9 mouse cellular contexts compared by ENCODE assay signal in genomic region chr12:111122332-111122852, GRCm38 (mm10). TPM values are rescaled to one million over a fixed set of nuclear protein-coding genes. Genes with fewer than 3 reads are reported as not detected.
DNase-seq lines count a peak whose midpoint lies in the region; TF ChIP-seq lines count a peak whose summit lies in the region.
"Had no signal": no experiment of that assay in that cellular context is flagged by ENCODE, and none has a peak within 500 bp of the region (broad histone marks: within the 10 kb centered on the region; RNA-seq: fewer than 3 reads in every experiment).

No protein-coding gene starts in this region.

- H3K4me3 ChIP-seq in layer of hippocampus, adult 2 months = no peak overlapping the region
- no peak overlapping the region for H3K4me3 ChIP-seq in MEL (ENCODE audit: control insufficient read depth in 1 of 2, insufficient read depth in 1 of 2, low read depth in 2 of 2, low read length in 2 of 2)
- H3K4me3 ChIP-seq in cortical plate, adult 2 months (ENCODE audit: insufficient read depth, low read length) = no peak overlapping the region
- H3K4me3 ChIP-seq in heart, embryonic 10.5 days = no peak overlapping the region
- H3K4me3 ChIP-seq: midbrain, embryonic 12.5 days had no signal

- H3K27ac ChIP-seq in layer of hippocampus, adult 2 months = no peak overlapping the region
- H3K27ac ChIP-seq in MEL (ENCODE audit: control insufficient read depth, low read depth, low read length) = no peak overlapping the region
- no peak overlapping the region for H3K27ac ChIP-seq in cortical plate, adult 2 months (ENCODE audit: insufficient read depth, low read length)
- no peak overlapping the region for H3K27ac ChIP-seq in heart, embryonic 10.5 days
- H3K27ac ChIP-seq: midbrain, embryonic 12.5 days had no signal

- TF ChIP-seq POLR2A in MEL (IDR thresholded peaks at IDR 0.05; ENCODE audit: control insufficient read depth in 1 of 2, insufficient read depth in 1 of 2, low read depth in 1 of 2, low read length in 2 of 2, poor library complexity in 1 of 2) = no peak
- TF ChIP-seq POLR2A in cortical plate, adult 2 months (IDR thresholded peaks at IDR 0.05; ENCODE audit: extremely low read depth, insufficient read depth, low read length) = no peak

- H3K79me2 ChIP-seq in MEL (ENCODE audit: control insufficient read depth, insufficient read depth, low read length, poor library complexity) = no peaks in the 10 kb centered on the region

- TF ChIP-seq CTCF in layer of hippocampus, adult 2 months (conservative IDR thresholded peaks at IDR 0.05) = peak; percentile 74
- TF ChIP-seq CTCF in MEL (IDR thresholded peaks at IDR 0.05 in 2 of 3, conservative IDR thresholded peaks at IDR 0.05 in 1 of 3; ENCODE audit: control insufficient read depth in 1 of 3, insufficient read depth in 1 of 3, low read depth in 2 of 3, low read length in 3 of 3, poor library complexity in 1 of 3, severe bottlenecking in 1 of 3) = peak; percentile 71 to 100 (median 89)
- TF ChIP-seq CTCF in cortical plate, adult 2 months (IDR thresholded peaks at IDR 0.05; ENCODE audit: extremely low read depth, insufficient read depth, low read length) = peak; percentile 31; the same call in 1 of the 2 replicates

- no peak for TF ChIP-seq EP300 in MEL (IDR thresholded peaks at IDR 0.05; ENCODE audit: low read depth in 1 of 2, low read length in 2 of 2)

- H3K4me1 ChIP-seq in MEL (ENCODE audit: control insufficient read depth in 1 of 2, insufficient read depth in 2 of 2, low read length in 2 of 2) = no peaks in the 10 kb centered on the region
- H3K4me1 ChIP-seq in cortical plate, adult 2 months (ENCODE audit: control insufficient read depth, insufficient read depth, low read length) = no peaks in the 10 kb centered on the region
- H3K4me1 ChIP-seq in heart, embryonic 10.5 days = no peaks in the 10 kb centered on the region

- no peak for DNase-seq in layer of hippocampus, adult 2 months (ENCODE audit: low spot score in 2 of 2)
- no peak for DNase-seq in layer of hippocampus, postnatal 25 days (ENCODE audit: extremely low spot score in 1 of 2, low spot score in 1 of 2)
- DNase-seq in MEL (ENCODE audit: low read depth, low spot score) = peak; percentile 80
- peak; percentile 22 to 41 for DNase-seq in natural killer cell, adult 2 months (ENCODE audit: low spot score in 2 of 2)
- DNase-seq in heart, embryonic 10.5 days (ENCODE audit: low spot score) = no peak
- no peak for DNase-seq in layer of hippocampus, postnatal 10 days (ENCODE audit: low spot score in 2 of 2)
- DNase-seq in cerebellum, adult 18-20 months = no peak

- no peak overlapping the region for H3K9ac ChIP-seq in MEL (ENCODE audit: control insufficient read depth, low read depth, low read length, poor library complexity, severe bottlenecking)
- H3K9ac ChIP-seq: midbrain, embryonic 12.5 days had no signal

- no peaks in the 10 kb centered on the region for H3K9me3 ChIP-seq in MEL (replicated peaks; ENCODE audit: insufficient read depth, low read length)
- 0 out of 2 replicates have a peak, but pooled peaks cover 2% of the 10 kb centered on the region for H3K9me3 ChIP-seq in heart, embryonic 10.5 days

- H3K36me3 ChIP-seq in MEL (ENCODE audit: control insufficient read depth in 1 of 2, insufficient read depth in 2 of 2, low read length in 2 of 2) = peaks cover 0 to 3% of the 10 kb centered on the region in 2 experiments; a peak in 2 of 4 replicates
- peaks cover 32% of the 10 kb centered on the region for H3K36me3 ChIP-seq in heart, embryonic 10.5 days

- H3K27me3 ChIP-seq in MEL (ENCODE audit: control insufficient read depth in 1 of 2, insufficient read depth in 2 of 2, low read length in 2 of 2) = no peaks in the 10 kb centered on the region
- no peaks in the 10 kb centered on the region for H3K27me3 ChIP-seq in heart, embryonic 10.5 days (ENCODE audit: insufficient read depth, poor library complexity, severe bottlenecking)
- H3K27me3 ChIP-seq: midbrain, embryonic 12.5 days had no signal

- peak; percentile 54 for TF ChIP-seq RAD21 in MEL (IDR thresholded peaks at IDR 0.05; ENCODE audit: low read depth, low read length)

TF ChIP-seq in MEL, 35 proteins besides CTCF, POLR2A, EP300 and RAD21:
- TF ChIP-seq ZC3H11A (IDR thresholded peaks at IDR 0.05; ENCODE audit: low read depth, low read length) (peak; percentile 63), RCOR1 (IDR thresholded peaks at IDR 0.05; ENCODE audit: low read depth, low read length) (no peak), SMC3 (IDR thresholded peaks at IDR 0.05; ENCODE audit: low read depth, low read length) (peak; percentile 71), MYC (IDR thresholded peaks at IDR 0.05; ENCODE audit: low read depth, low read length) (0 out of 2 replicates have a peak, but pooled peaks have one; percentile 30), ZNF384 (IDR thresholded peaks at IDR 0.05; ENCODE audit: low read depth, low read length) (0 out of 2 replicates have a peak, but pooled peaks have one; percentile 12)

RNA-seq across cellular contexts. Expression of gene Traf3, which starts 43.8 kb away (rescaled TPM):
- 10 to 100 TPM; 58.2 to 64.1 TPM for total RNA-seq in layer of hippocampus, adult 2 months (2021)
- 10 to 100 TPM; 92.9 to 94.0 TPM for total RNA-seq in layer of hippocampus, postnatal 25 days (2021)
- total RNA-seq in MEL (2012; rRNA removed) = 21.1 and 21.4 TPM in 2 replicates
- polyA plus RNA-seq in MEL (2012; ENCODE audit: insufficient read depth in 1 of 2, insufficient read length in 2 of 2, low read depth in 1 of 2, low replicate concordance in 2 of 2, missing spikeins in 1 of 2) = 10 to 100 TPM in 1 of 2 experiments, not detected in 1; 40.7 TPM
- 31.4 and 31.6 TPM in 2 replicates for polyA plus RNA-seq in cortical plate, adult 2 months (2012; rRNA removed)
- polyA plus RNA-seq in heart, embryonic 10.5 days (2016; fragmentation: Nextera tagmentation; extraction: Ambion mirVana) = 6.9 and 7.2 TPM in 2 replicates
- 10 to 100 TPM; 94.1 to 99.9 TPM for total RNA-seq in layer of hippocampus, postnatal 10 days (2021)

Comparison
In these comparisons a context has a peak if more than half of its experiments do, and no peak if none do; other contexts are left out.
1. DNase-seq: peak in MEL (single experiment) and natural killer cell, adult 2 months (2 of 2); none in layer of hippocampus, adult 2 months (0 of 2), layer of hippocampus, postnatal 25 days (0 of 2), heart, embryonic 10.5 days (single experiment), layer of hippocampus, postnatal 10 days (0 of 2) and cerebellum, adult 18-20 months (0 of 2).
2. CTCF ChIP-seq: peak in every context shown above with its lines; median percentile 89 in MEL; 74 in layer of hippocampus, adult 2 months; 31 in cortical plate, adult 2 months.